Mouse (Mus musculus): ENCODE data around the gene Slc25a43. TPM values are rescaled to one million over a fixed set of nuclear protein-coding genes. Genes with fewer than 3 reads are reported as not detected.

Gene Slc25a43
- total and polyA plus RNA-seq, 2 experiments from 2014 or later = 0.33 to 0.54 TPM

DNA sequence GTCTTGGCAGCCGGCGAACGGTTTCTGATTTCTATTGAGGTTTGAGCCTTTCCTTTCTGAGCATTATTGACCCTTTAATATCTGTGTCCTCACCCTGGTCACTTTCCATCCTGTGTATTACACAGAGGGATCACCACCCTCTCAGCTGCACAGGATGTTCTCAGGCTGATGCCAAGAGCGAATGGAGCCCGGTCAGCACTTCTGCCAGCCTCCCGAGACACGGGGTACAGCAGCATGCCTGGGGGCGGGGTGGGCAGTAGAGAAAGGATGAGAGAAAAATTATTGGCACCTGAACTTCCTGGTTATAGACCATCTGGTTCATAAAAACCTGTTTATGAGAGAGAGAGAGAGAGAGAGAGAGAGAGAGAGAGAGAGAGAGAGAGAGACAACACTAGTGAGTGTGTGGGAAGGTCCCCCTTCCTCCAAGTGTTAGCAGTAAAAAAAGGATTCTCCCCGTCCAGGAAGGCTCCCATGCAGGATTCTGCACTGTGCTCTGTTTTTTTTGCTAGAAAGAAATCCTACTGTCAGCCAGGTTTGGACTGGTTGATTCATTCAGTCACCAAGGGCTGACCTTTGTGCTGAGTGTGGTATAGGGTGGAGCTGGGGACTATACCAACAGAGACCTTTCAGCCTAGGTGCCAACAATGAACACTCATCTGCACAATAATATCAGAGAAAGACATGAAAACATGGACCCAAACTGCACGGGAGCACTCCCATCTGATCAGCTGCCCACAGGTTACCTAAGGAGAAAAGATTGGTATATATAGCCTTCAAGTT is 80.7 kb downstream of the Slc25a43 start:
- no peak overlapping the region for H3K9ac ChIP-seq
- DNase-seq = no peak
- no peak for ATAC-seq
- no peaks in the 10 kb centered on the region for H3K9me3 ChIP-seq (ENCODE audit: low read length)
- no peak overlapping the region for H3K27ac ChIP-seq (ENCODE audit: low read depth, low read length)
- no peaks in the 10 kb centered on the region for H3K36me3 ChIP-seq (ENCODE audit: insufficient read depth)
- no peak overlapping the region for H3K4me3 ChIP-seq (ENCODE audit: low read depth, low read length)
- 83% methylated on average over 10 of the region's 10 CpGs for WGBS
- no peaks in the 10 kb centered on the region for H3K27me3 ChIP-seq (ENCODE audit: insufficient read depth, low read length)
- no peak for TF ChIP-seq CTCF (IDR thresholded peaks at IDR 0.05; ENCODE audit: low read depth)
- no peaks in the 10 kb centered on the region for H3K4me1 ChIP-seq (ENCODE audit: insufficient read depth)
- H3K4me2 ChIP-seq (ENCODE audit: low read depth) = no peak overlapping the region

GRCm38 (mm10) chrX:36825032-36825431 is 81.6 kb downstream of the Slc25a43 start:
- Histone ChIP-seq H3K36me3 (ENCODE audit: insufficient read depth) (no peaks in the 10 kb centered on the region), H3K4me3 (ENCODE audit: low read depth, low read length) (no peak overlapping the region), H3K9me3 (ENCODE audit: low read length) (no peaks in the 10 kb centered on the region), H3K4me2 (ENCODE audit: low read depth) (no peak overlapping the region), H3K27me3 (ENCODE audit: insufficient read depth, low read length) (no peaks in the 10 kb centered on the region), H3K27ac (ENCODE audit: low read depth, low read length) (no peak overlapping the region), H3K4me1 (ENCODE audit: insufficient read depth) (no peaks in the 10 kb centered on the region), H3K9ac (no peak overlapping the region)
- WGBS = 49% methylated on average over 2 of the region's 2 CpGs
- TF ChIP-seq CTCF (IDR thresholded peaks at IDR 0.05; ENCODE audit: low read depth) = no peak
- ATAC-seq = no peak
- DNase-seq = no peak

Other genes with a start within 250 kb of the Slc25a43 start
- 484 and 488 TPM in 2 replicates for gene Pgrmc1, start 145.5 kb upstream of the Slc25a43 start, total RNA-seq (2014; rRNA removed)
- 573 and 690 TPM in 2 replicates for gene Pgrmc1, start 145.5 kb upstream of the Slc25a43 start, polyA plus RNA-seq (2015; fragmentation: Nextera tagmentation; extraction: Ambion mirVana)
- gene Akap17b, start 98.3 kb upstream of the Slc25a43 start, total RNA-seq (2014; rRNA removed) = 8.6 and 13.0 TPM in 2 replicates
- 2.4 and 3.7 TPM in 2 replicates for gene Akap17b, start 98.3 kb upstream of the Slc25a43 start, polyA plus RNA-seq (2015; fragmentation: Nextera tagmentation; extraction: Ambion mirVana)
- gene Slc25a5, start 52.0 kb downstream of the Slc25a43 start, total RNA-seq (2014; rRNA removed) = 333 and 351 TPM in 2 replicates
- gene Slc25a5, start 52.0 kb downstream of the Slc25a43 start, polyA plus RNA-seq (2015; fragmentation: Nextera tagmentation; extraction: Ambion mirVana) = 466 and 495 TPM in 2 replicates
- gene Ube2a, start 130.2 kb downstream of the Slc25a43 start, total RNA-seq (2014; rRNA removed) = 24.4 and 31.4 TPM in 2 replicates
- gene Ube2a, start 130.2 kb downstream of the Slc25a43 start, polyA plus RNA-seq (2015; fragmentation: Nextera tagmentation; extraction: Ambion mirVana) = 125 and 145 TPM in 2 replicates
- 30.6 and 36.1 TPM in 2 replicates for gene C330007P06Rik, start 130.5 kb downstream of the Slc25a43 start, total RNA-seq (2014; rRNA removed)
- 18.0 and 20.8 TPM in 2 replicates for gene C330007P06Rik, start 130.5 kb downstream of the Slc25a43 start, polyA plus RNA-seq (2015; fragmentation: Nextera tagmentation; extraction: Ambion mirVana)
- gene Nkrf, start 159.2 kb downstream of the Slc25a43 start, total RNA-seq (2014; rRNA removed) = 22.7 and 24.7 TPM in 2 replicates
- gene Nkrf, start 159.2 kb downstream of the Slc25a43 start, polyA plus RNA-seq (2015; fragmentation: Nextera tagmentation; extraction: Ambion mirVana) = 8.7 and 10.5 TPM in 2 replicates
- gene Sept6, start 248.1 kb downstream of the Slc25a43 start, total RNA-seq (2014; rRNA removed) = 98.6 and 101 TPM in 2 replicates
- 59.1 and 60.8 TPM in 2 replicates for gene Sept6, start 248.1 kb downstream of the Slc25a43 start, polyA plus RNA-seq (2015; fragmentation: Nextera tagmentation; extraction: Ambion mirVana)